Mouse (Mus musculus) stomach, postnatal 0 days (tissue): ENCODE measurements at regions not wholly inside any gene's neighbourhood (a gene's known extent, or its start where the extent isn't known, plus 50 kb on each side); places are given as distances from the start of the nearest gene placed in this dataset.

Source experiments
- ATAC-seq: fragments of 200-750 bp; cut with Nextera tagmentation; 2 replicates; pipeline ENCODE4 v1.8.0; 2017; ENCODE audit not compliant: low FRiP score, low TSS enrichment
- DNase-seq: peaks from one replicate; pipeline ENCODE4 v3.0.0-alpha.2; 2016; ENCODE audit warnings: low spot score
- H3K27ac ChIP-seq: fragments of 300-500 bp; sonication (generic); replicated peaks from 2 replicates; pipeline ENCODE4 v1.5.1; 2014; ENCODE audit warnings: mild to moderate bottlenecking, control low read depth
- H3K27me3 ChIP-seq: fragments of 300-500 bp; sonication (generic); 2 replicates; pipeline ENCODE4 v1.6.1; 2014; ENCODE audit warnings: low read length; ENCODE audit not compliant: control insufficient read depth, insufficient read depth
- H3K36me3 ChIP-seq: fragments of 300-500 bp; sonication (generic); 2 replicates; pipeline ENCODE4 v1.6.1; 2014; ENCODE audit warnings: low read length, mixed read lengths; ENCODE audit not compliant: control insufficient read depth, insufficient read depth
- H3K4me1 ChIP-seq: fragments of 300-500 bp; sonication (generic); replicated peaks from 2 replicates; pipeline ENCODE4 v1.6.1; 2014; ENCODE audit warnings: antibody characterized with exemption; ENCODE audit not compliant: control insufficient read depth, insufficient read depth
- H3K4me2 ChIP-seq: fragments of 300-500 bp; sonication (generic); replicated peaks from 2 replicates; pipeline ENCODE4 v1.6.1; 2014; ENCODE audit warnings: low read depth, mild to moderate bottlenecking, control low read depth, moderate library complexity
- H3K4me3 ChIP-seq: fragments of 300-500 bp; sonication (generic); 2 replicates; pipeline ENCODE4 v1.5.1; 2014; ENCODE audit warnings: low read depth, low read length, control low read depth
- H3K9ac ChIP-seq: fragments of 300-500 bp; sonication (generic); 2 replicates; pipeline ENCODE4 v1.6.1; 2014; ENCODE audit warnings: mild to moderate bottlenecking, low read length, control low read depth, mixed read lengths
- H3K9me3 ChIP-seq: fragments of 300-500 bp; sonication (generic); 2 replicates; pipeline ENCODE4 v1.6.1; 2016; ENCODE audit warnings: low read length; ENCODE audit not compliant: control insufficient read depth
- CTCF ChIP-seq: IDR thresholded peaks from 2 replicates; pipeline ENCODE4 v1.5.1; 2016; ENCODE audit warnings: antibody characterized with exemption, low read depth, mild to moderate bottlenecking, moderate library complexity
- EP300 ChIP-seq: optimal IDR thresholded peaks from 2 replicates; pipeline ENCODE3; 2016; ENCODE audit warnings: antibody characterized with exemption
- WGBS: fragments of 180-500 bp; shearing (Covaris S2); extraction: QIAGEN DNeasy Blood & Tissue Kit; methylation state at CpG from one replicate; pipeline ENCODE4 v1.1.7; 2014; 5-methylcytosine and 5-hydroxymethylcytosine counted together

DNA sequence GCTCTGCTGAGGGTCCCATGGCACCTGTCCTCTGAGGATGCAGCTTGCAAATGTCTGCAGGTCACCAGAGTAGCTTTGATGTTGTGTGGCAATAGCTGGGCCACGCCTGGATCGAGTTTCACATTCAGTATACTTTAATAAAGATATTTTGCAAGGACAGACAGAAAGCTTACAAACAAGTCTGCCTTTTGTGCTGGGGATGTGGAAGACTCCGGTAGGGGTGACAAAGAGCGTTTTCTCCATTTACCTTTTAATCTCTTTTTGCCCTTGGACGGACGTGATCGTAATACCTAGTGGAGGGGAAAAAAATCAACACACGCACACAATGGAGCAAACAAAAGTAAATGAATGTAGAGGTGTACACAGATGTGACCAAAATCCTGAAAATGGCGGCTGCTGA is 75.3 kb upstream of the Unc5a start:
- TF ChIP-seq EP300 (no peak), CTCF (no peak)
- 48% methylated on average over 9 of the region's 9 CpGs for WGBS
- Histone ChIP-seq H3K27ac (no peak overlapping the region), H3K9me3 (no peaks in the 10 kb centered on the region), H3K27me3 (no peaks in the 10 kb centered on the region), H3K4me1 (no peaks in the 10 kb centered on the region), H3K4me3 (no peak overlapping the region), H3K4me2 (no peak overlapping the region), H3K36me3 (no peaks in the 10 kb centered on the region), H3K9ac (no peak overlapping the region)
- ATAC-seq: no peak
- DNase-seq: no peak

DNA sequence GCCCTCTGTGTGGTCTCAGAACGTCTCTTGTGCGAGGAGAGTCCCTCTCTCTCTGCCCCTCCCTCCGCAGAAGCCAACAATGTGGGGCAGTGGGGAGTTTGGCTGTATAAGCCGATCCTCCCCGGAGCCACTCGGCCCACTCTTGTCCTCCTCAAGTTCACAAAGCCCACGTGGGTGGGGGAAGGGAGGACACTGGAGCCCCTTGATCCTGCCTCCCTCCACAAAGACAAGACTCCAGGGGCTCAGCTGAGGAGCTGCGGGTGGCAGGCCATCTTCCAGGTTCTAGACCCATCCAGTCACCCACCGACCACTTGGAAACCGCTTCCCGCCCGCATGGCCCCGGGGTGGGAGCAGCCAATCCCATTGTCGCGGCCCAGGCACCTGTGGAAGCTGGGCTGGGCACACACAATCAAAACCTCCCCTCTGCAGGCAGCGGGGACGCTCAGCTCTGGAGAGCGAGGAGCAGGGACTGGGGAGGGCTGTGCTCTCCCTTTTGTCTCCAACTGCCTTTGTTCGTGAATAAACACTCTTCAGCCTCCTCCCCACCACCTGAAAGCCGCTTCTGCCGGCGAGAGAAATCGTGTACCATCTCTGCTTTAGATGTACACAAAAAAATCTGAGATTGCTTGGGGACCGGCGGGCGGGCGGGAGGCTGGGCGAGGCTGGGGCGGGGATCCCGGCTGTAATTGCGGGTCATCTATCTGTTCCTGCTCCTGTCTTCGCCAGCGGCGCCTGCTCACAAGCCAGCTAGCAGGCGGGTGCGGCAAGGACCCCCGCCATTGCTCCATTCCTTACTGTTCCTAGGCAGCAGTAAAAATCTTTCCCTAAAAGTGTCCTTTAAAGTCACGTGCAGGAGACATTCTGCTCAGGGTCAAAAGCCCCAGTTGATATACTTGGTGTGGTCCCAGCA is 74.7 kb upstream of the Unc5a start:
- no peaks in the 10 kb centered on the region for H3K27me3 ChIP-seq
- TF ChIP-seq CTCF (no peak), EP300 (no peak)

DNA sequence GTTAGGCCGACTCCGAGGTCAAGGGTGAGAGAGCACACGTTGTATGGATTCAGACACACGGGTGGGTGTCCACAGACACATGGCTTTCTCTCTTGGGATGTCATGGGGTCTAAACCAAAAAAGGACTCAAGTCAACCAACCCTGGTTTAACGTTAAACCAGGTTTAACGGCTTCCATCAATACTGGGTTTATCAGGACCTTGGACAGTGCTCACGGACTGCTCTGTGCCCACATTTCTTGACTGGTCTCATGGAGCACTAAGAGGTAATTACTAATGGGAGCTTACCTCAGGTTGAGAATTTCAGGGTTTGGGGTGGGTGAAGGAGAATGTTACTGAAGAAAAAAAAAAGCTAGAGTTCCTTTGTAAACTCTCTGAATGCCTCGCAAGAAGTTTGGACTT is 72.7 kb upstream of the Unc5a start:
- H3K4me2 ChIP-seq: no peak overlapping the region
- TF ChIP-seq EP300 (no peak), CTCF (no peak)
- no peaks in the 10 kb centered on the region for H3K4me1 ChIP-seq
- H3K27ac ChIP-seq: no peak overlapping the region
- H3K4me3 ChIP-seq: no peak overlapping the region
- H3K9me3 ChIP-seq: no peaks in the 10 kb centered on the region
- DNase-seq (no peak), ATAC-seq (no peak)
- no peaks in the 10 kb centered on the region for H3K27me3 ChIP-seq
- 28% methylated on average over 8 of the region's 8 CpGs for WGBS
- no peak overlapping the region for H3K9ac ChIP-seq
- no peaks in the 10 kb centered on the region for H3K36me3 ChIP-seq

More for the DNA sequence above, 74.7 kb upstream of the Unc5a start:
- H3K4me2 ChIP-seq: no peak overlapping the region
- 2% methylated on average over 38 of the region's 38 CpGs for WGBS
- DNase-seq: no peak
- no peaks in the 10 kb centered on the region for H3K4me1 ChIP-seq
- no peaks in the 10 kb centered on the region for H3K36me3 ChIP-seq
- ATAC-seq: no peak
- H3K27ac ChIP-seq: no peak overlapping the region
- no peak overlapping the region for H3K9ac ChIP-seq
- no peaks in the 10 kb centered on the region for H3K9me3 ChIP-seq
- H3K4me3 ChIP-seq: no peak overlapping the region

DNA sequence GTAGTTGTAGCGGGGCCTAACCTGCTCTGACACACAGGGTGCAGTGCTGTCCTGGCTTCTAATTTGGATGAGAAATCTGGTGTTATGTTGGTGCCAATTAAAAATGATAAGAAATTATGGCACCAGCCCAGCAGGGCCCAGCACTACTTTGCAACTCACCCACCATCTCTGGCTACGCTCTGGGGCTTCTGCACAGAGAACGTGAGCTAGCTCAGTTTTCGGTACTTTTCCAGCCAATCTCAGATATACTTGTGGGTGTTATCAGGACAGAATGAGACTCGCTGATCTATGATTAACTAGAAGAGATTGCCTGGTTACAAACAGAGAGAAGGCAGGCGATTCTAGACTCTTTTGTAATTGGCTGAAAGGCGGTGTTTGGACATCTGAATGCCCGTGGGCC is 71.6 kb upstream of the Unc5a start:
- no peak for ATAC-seq
- 75% methylated on average over 8 of the region's 8 CpGs for WGBS

DNA sequence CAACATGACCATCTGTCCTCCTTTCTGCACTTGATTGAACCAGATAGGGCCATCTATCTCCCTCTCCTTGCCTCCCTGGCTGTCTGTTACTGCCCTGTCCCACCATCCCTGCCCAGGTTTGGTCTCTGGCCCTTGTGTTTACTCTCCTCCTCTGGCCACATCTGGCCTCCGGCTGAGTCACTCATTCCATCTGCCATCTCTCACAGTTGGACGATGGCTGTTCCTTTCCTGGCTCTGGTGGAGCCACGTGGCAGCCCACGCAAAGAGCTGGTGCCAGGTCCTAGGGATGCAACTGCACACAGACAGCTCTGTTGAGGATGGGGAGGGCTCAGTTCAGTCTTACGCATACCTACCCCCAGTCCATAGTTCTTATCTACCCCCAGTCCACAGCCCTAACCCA is 69.9 kb upstream of the Unc5a start:
- no peaks in the 10 kb centered on the region for H3K27me3 ChIP-seq
- no peak for TF ChIP-seq EP300
- no peak for TF ChIP-seq CTCF
- DNase-seq (no peak), ATAC-seq (no peak)
- no peak overlapping the region for H3K27ac ChIP-seq
- H3K9ac ChIP-seq: no peak overlapping the region
- no peak overlapping the region for H3K4me2 ChIP-seq
- H3K4me3 ChIP-seq: no peak overlapping the region
- no peaks in the 10 kb centered on the region for H3K36me3 ChIP-seq
- WGBS: 62% methylated on average over 5 of the region's 5 CpGs
- H3K9me3 ChIP-seq: no peaks in the 10 kb centered on the region
- H3K4me1 ChIP-seq: no peaks in the 10 kb centered on the region

More for the DNA sequence above, 71.6 kb upstream of the Unc5a start:
- H3K4me2 ChIP-seq: no peak overlapping the region
- no peaks in the 10 kb centered on the region for H3K36me3 ChIP-seq
- H3K27me3 ChIP-seq: no peaks in the 10 kb centered on the region
- no peak overlapping the region for H3K4me3 ChIP-seq
- no peak for DNase-seq
- no peaks in the 10 kb centered on the region for H3K9me3 ChIP-seq
- no peaks in the 10 kb centered on the region for H3K4me1 ChIP-seq
- H3K27ac ChIP-seq: no peak overlapping the region
- no peak for TF ChIP-seq EP300
- no peak for TF ChIP-seq CTCF
- no peak overlapping the region for H3K9ac ChIP-seq

DNA sequence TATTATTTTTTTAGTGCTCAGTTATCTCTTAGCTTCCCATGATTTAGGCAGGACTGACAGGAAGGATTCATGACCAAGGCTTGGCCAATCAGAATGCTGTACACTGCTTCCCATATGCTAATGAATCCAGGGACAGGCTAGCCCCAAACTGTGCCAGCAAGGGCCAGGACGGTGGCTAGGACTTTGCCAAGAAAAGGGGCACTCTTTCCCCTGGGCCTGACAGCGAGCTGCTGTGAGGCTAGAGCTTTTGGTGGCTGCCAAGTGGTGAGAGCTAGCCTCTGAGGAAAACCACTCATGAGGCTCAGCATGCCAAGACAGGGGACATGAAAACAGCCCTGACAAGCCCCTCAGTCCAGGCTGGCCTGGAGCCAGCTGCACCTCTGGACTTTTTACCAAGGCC is 69.0 kb upstream of the Unc5a start:
- 61% methylated on average over 2 of the region's 2 CpGs for WGBS
- H3K27me3 ChIP-seq: no peaks in the 10 kb centered on the region

More for the DNA sequence above, 69.0 kb upstream of the Unc5a start:
- Histone ChIP-seq H3K4me3 (no peak overlapping the region), H3K36me3 (no peaks in the 10 kb centered on the region), H3K4me1 (no peaks in the 10 kb centered on the region), H3K27ac (no peak overlapping the region), H3K9me3 (no peaks in the 10 kb centered on the region), H3K9ac (no peak overlapping the region), H3K4me2 (no peak overlapping the region)
- DNase-seq (no peak), ATAC-seq (no peak)
- TF ChIP-seq EP300 (no peak), CTCF (no peak)
